Comparison of ENCODE assay signal across 8 mouse cellular contexts in genomic region chr2:91729971-91730821, GRCm38 (mm10). TPM values are rescaled to one million over a fixed set of nuclear protein-coding genes. Genes with fewer than 3 reads are reported as not detected.
A peak's percentile ranks its signal among the peaks of the same experiment; 100 is the strongest.
DNase-seq lines count a peak whose midpoint lies in the region; ATAC-seq lines count a peak whose summit lies in the region.

TSS of gene Ambra1 (plus strand) at chr2:91730134.

- H3K27ac ChIP-seq in intestine, embryonic 14.5 days (ENCODE audit: low read depth), result peak within 1 kb of the TSS; percentile 93

- under 1% methylated on average over 68 of the region's 68 CpGs for WGBS in intestine, embryonic 14.5 days

- peaks cover 2% of the 10 kb centered on the region; the same call in 1 of the 2 replicates for H3K4me1 ChIP-seq in intestine, embryonic 14.5 days (replicated peaks; ENCODE audit: control insufficient read depth, insufficient read depth, low read length)

- H3K36me3 ChIP-seq in intestine, embryonic 14.5 days (ENCODE audit: control insufficient read depth, insufficient read depth, low read length), result no peaks in the 10 kb centered on the region

- peak within 1 kb of the TSS; percentile 91 for H3K9ac ChIP-seq in intestine, embryonic 14.5 days (ENCODE audit: low read length)

- peak within 1 kb of the TSS; percentile 86 for H3K4me3 ChIP-seq in intestine, embryonic 14.5 days (ENCODE audit: low read depth, low read length)

- DNase-seq in adrenal gland, adult (ENCODE audit: inconsistent age in 2 of 2, low spot score in 1 of 2), result peak; percentile 90 to 95
- DNase-seq in embryo, embryonic 10.5 days (ENCODE audit: low spot score), result peak; percentile 97
- peak; percentile 84 for DNase-seq in gastrocnemius, postnatal 25 days
- DNase-seq in intestine, embryonic 14.5 days (ENCODE audit: low spot score), result peak; percentile 90
- DNase-seq in left cerebral cortex, postnatal 14 days (ENCODE audit: low spot score in 2 of 2), result peak; percentile 88 to 94
- DNase-seq in mesoderm, embryonic 11.5 days (ENCODE audit: low read depth, low spot score), result peak; percentile 90
- DNase-seq in right cerebral cortex, postnatal 36 days (ENCODE audit: low spot score in 2 of 2), result peak; percentile 87 to 89
- DNase-seq in yolk sac, embryonic 10.5 days (ENCODE audit: low spot score), result peak; percentile 87

- intact Hi-C loops in left cerebral cortex, postnatal 14 days (cut with DNase I), result no loop called here

- H3K4me2 ChIP-seq in intestine, embryonic 14.5 days (ENCODE audit: low read length), result peak within 1 kb of the TSS; percentile 78

- peak; percentile 91 for ATAC-seq in intestine, embryonic 14.5 days (replicated peaks; ENCODE audit: low FRiP score, low TSS enrichment, low read depth)

- H3K27me3 ChIP-seq in intestine, embryonic 14.5 days (replicated peaks; ENCODE audit: control insufficient read depth, insufficient read depth, low read length), result no peaks in the 10 kb centered on the region

- H3K9me3 ChIP-seq in intestine, embryonic 14.5 days (ENCODE audit: control insufficient read depth, low read length), result no peaks in the 10 kb centered on the region

RNA-seq across cellular contexts. Expression of gene Ambra1, which starts in this region (rescaled TPM):
- 10 to 100 TPM; 12.6 to 13.0 TPM for total RNA-seq in gastrocnemius, postnatal 25 days (2021)
- polyA plus RNA-seq in intestine, embryonic 14.5 days (2014; fragmentation: Nextera tagmentation; extraction: Ambion mirVana), result 15.7 and 15.9 TPM in 2 replicates
- total RNA-seq in left cerebral cortex, postnatal 14 days (2021), result 10 to 100 TPM; 51.9 to 54.3 TPM

Comparison
In these comparisons a context has a peak if more than half of its experiments do, and no peak if none do; other contexts are left out.
1. Peak in every context shown above with its lines: DNase-seq, ATAC-seq, H3K4me3 ChIP-seq and H3K27ac ChIP-seq.